Mouse (Mus musculus): Measurements from ENCODE around the gene Efna5. TPM values are rescaled to one million over a fixed set of nuclear protein-coding genes. Genes with fewer than 3 reads are reported as not detected.

The Efna5 gene
- 28.3 and 49.7 TPM in 2 replicates for polyA plus RNA-seq (2011; ENCODE audit: insufficient read length, low read depth, missing spikeins)

GRCm38 (mm10) chr17:62881176-62881790 is at the start of gene Efna5:
Efna5 (minus strand) TSS chr17:62881317.
- TF ChIP-seq POLR2A (IDR thresholded peaks at IDR 0.05; ENCODE audit: low read depth, low read length), result 0 out of 2 replicates have a peak, but pooled peaks have one; percentile 14
- TF ChIP-seq CTCF (IDR thresholded peaks at IDR 0.05; ENCODE audit: borderline replicate concordance, insufficient read depth, low read length), result no peak
- H3K27ac ChIP-seq (ENCODE audit: insufficient read depth, low read length), result peak within 1 kb of the TSS; percentile 87
- H3K4me3 ChIP-seq (ENCODE audit: insufficient read depth, low read length), result peak within 1 kb of the TSS; percentile 89
- H3K4me1 ChIP-seq (ENCODE audit: control insufficient read depth, insufficient read depth, low read length), result no peaks in the 10 kb centered on the region

- TF ChIP-seq POLR2A (IDR thresholded peaks at IDR 0.05; ENCODE audit: low read depth, low read length) (no peak), CTCF (IDR thresholded peaks at IDR 0.05; ENCODE audit: borderline replicate concordance, insufficient read depth, low read length) (no peak)
- no peaks in the 10 kb centered on the region for H3K4me1 ChIP-seq (ENCODE audit: control insufficient read depth, insufficient read depth, low read length)
- no peak overlapping the region for H3K27ac ChIP-seq (ENCODE audit: insufficient read depth, low read length)
- H3K4me3 ChIP-seq (ENCODE audit: insufficient read depth, low read length), result no peak overlapping the region
These were observed 34.2 kb upstream of the Efna5 start for GRCm38 (mm10) chr17:62915304-62915703.

GRCm38 (mm10) chr17:62905692-62906445 is 24.8 kb upstream of the Efna5 start:
- Histone ChIP-seq H3K4me1 (ENCODE audit: control insufficient read depth, insufficient read depth, low read length) (no peaks in the 10 kb centered on the region), H3K27ac (ENCODE audit: insufficient read depth, low read length) (no peak overlapping the region), H3K4me3 (ENCODE audit: insufficient read depth, low read length) (no peak overlapping the region)
- TF ChIP-seq POLR2A (IDR thresholded peaks at IDR 0.05; ENCODE audit: low read depth, low read length), result no peak

- Histone ChIP-seq H3K4me1 (ENCODE audit: control insufficient read depth, insufficient read depth, low read length) (no peaks in the 10 kb centered on the region), H3K27ac (ENCODE audit: insufficient read depth, low read length) (no peak overlapping the region), H3K4me3 (ENCODE audit: insufficient read depth, low read length) (no peak overlapping the region)
- TF ChIP-seq POLR2A (IDR thresholded peaks at IDR 0.05; ENCODE audit: low read depth, low read length) (no peak), CTCF (IDR thresholded peaks at IDR 0.05; ENCODE audit: borderline replicate concordance, insufficient read depth, low read length) (no peak)
These were observed 17.9 kb upstream of the Efna5 start for GRCm38 (mm10) chr17:62899066-62899465.

DNA sequence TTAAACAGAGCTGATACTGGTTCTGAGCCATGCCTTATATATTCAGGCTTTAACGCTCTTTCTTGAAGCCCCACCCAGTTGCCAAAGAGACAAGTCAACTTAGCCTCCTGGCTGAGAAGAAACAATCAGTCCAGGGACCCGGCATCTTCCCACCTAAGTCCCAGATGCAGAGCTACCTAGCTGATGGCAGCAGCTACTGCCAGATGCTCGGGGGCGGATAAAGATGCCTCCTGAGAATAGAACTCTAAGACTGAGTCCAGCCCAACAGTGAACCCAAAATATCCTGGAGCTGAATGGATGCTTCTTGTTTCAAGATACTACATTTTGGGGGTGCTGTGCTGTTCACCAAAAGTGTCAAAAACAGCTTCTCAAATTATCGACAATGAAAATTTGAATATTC is 8.9 kb upstream of the Efna5 start:
- Histone ChIP-seq H3K27ac (ENCODE audit: insufficient read depth, low read length) (no peak overlapping the region), H3K4me3 (ENCODE audit: insufficient read depth, low read length) (no peak overlapping the region), H3K4me1 (ENCODE audit: control insufficient read depth, insufficient read depth, low read length) (no peaks in the 10 kb centered on the region)
- TF ChIP-seq POLR2A (IDR thresholded peaks at IDR 0.05; ENCODE audit: low read depth, low read length), result no peak
- no peak for TF ChIP-seq CTCF (IDR thresholded peaks at IDR 0.05; ENCODE audit: borderline replicate concordance, insufficient read depth, low read length)

DNA sequence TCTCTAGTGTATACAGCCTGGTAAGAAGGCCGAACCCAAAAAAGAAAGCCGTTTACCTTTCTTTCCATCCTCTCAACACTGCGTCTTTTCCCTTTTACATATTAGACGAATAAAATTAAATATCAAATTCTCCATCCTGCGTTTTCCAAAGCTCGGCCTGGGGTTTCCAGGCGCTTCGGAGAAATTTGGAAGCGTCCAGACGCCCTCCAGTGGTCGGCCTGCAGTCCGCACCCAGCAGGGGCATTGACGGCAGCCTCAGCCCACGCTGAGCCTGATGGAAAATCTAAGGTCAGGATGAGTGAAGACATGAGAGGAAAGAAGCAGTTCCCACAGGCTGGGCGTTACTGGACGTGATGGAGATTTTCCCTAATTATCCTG is 3.0 kb upstream of the Efna5 start:
- TF ChIP-seq POLR2A (IDR thresholded peaks at IDR 0.05; ENCODE audit: low read depth, low read length), result no peak
- peak; percentile 80 for TF ChIP-seq CTCF (IDR thresholded peaks at IDR 0.05; ENCODE audit: borderline replicate concordance, insufficient read depth, low read length)
- H3K27ac ChIP-seq (ENCODE audit: insufficient read depth, low read length), result peak overlapping the region; percentile 63
- no peaks in the 10 kb centered on the region for H3K4me1 ChIP-seq (ENCODE audit: control insufficient read depth, insufficient read depth, low read length)

GRCm38 (mm10) chr17:62883476-62884128 is 2.5 kb upstream of the Efna5 start:
- H3K27ac ChIP-seq (ENCODE audit: insufficient read depth, low read length), result peak overlapping the region; percentile 63
- H3K4me1 ChIP-seq (ENCODE audit: control insufficient read depth, insufficient read depth, low read length), result no peaks in the 10 kb centered on the region
- no peak for TF ChIP-seq CTCF (IDR thresholded peaks at IDR 0.05; ENCODE audit: borderline replicate concordance, insufficient read depth, low read length)
- no peak for TF ChIP-seq POLR2A (IDR thresholded peaks at IDR 0.05; ENCODE audit: low read depth, low read length)
- H3K4me3 ChIP-seq (ENCODE audit: insufficient read depth, low read length), result peak overlapping the region; percentile 43

More for the DNA sequence above, 3.0 kb upstream of the Efna5 start:
- peak overlapping the region; percentile 43 for H3K4me3 ChIP-seq (ENCODE audit: insufficient read depth, low read length)

GRCm38 (mm10) chr17:62882726-62883475 is 1.8 kb upstream of the Efna5 start:
- no peak; the same call in 1 of the 2 replicates for TF ChIP-seq POLR2A (IDR thresholded peaks at IDR 0.05; ENCODE audit: low read depth, low read length)
- no peak for TF ChIP-seq CTCF (IDR thresholded peaks at IDR 0.05; ENCODE audit: borderline replicate concordance, insufficient read depth, low read length)
- Histone ChIP-seq H3K4me1 (ENCODE audit: control insufficient read depth, insufficient read depth, low read length) (no peaks in the 10 kb centered on the region), H3K27ac (ENCODE audit: insufficient read depth, low read length) (peak overlapping the region; percentile 87)

More at GRCm38 (mm10) chr17:62882726-62883475, 1.8 kb upstream of the Efna5 start:
- peak overlapping the region; percentile 89 for H3K4me3 ChIP-seq (ENCODE audit: insufficient read depth, low read length)
